Mouse (Mus musculus): Measurements from ENCODE around the gene Zrsr1. TPM values are rescaled to one million over a fixed set of nuclear protein-coding genes. Genes with fewer than 3 reads are reported as not detected.

Gene Zrsr1
- polyA plus RNA-seq, 1 experiment from 2014 or later, result 2.5 TPM

- Histone ChIP-seq H3K27me3 (replicated peaks) (no peaks in the 10 kb centered on the region), H3K4me3 (replicated peaks) (no peak overlapping the region), H3K4me2 (no peak overlapping the region), H3K4me1 (no peaks in the 10 kb centered on the region), H3K36me3 (no peaks in the 10 kb centered on the region), H3K9me3 (no peaks in the 10 kb centered on the region), H3K27ac (no peak overlapping the region), H3K9ac (no peak overlapping the region)
- 93% methylated on average over 4 of the region's 4 CpGs for WGBS
- ATAC-seq (ENCODE audit: insufficient read depth, low FRiP score, low read depth), result no peak
Measured at GRCm38 (mm10) chr11:23017943-23018342, 46.1 kb downstream of the Zrsr1 start.

GRCm38 (mm10) chr11:23020116-23020770, 48.4 kb downstream of the Zrsr1 start:
- no peak overlapping the region for H3K4me2 ChIP-seq
- no peak overlapping the region for H3K27ac ChIP-seq
- 74% methylated on average over 24 of the region's 24 CpGs for WGBS
- H3K36me3 ChIP-seq, result no peaks in the 10 kb centered on the region
- H3K27me3 ChIP-seq (replicated peaks), result no peaks in the 10 kb centered on the region
- no peak overlapping the region for H3K9ac ChIP-seq
- ATAC-seq (ENCODE audit: insufficient read depth, low FRiP score, low read depth), result no peak
- H3K4me1 ChIP-seq, result no peaks in the 10 kb centered on the region
- no peaks in the 10 kb centered on the region for H3K9me3 ChIP-seq
- H3K4me3 ChIP-seq (replicated peaks), result no peak overlapping the region

- H3K9me3 ChIP-seq, result no peaks in the 10 kb centered on the region
- H3K9ac ChIP-seq, result no peak overlapping the region
Measured at GRCm38 (mm10) chr11:23020841-23021240, 49.0 kb downstream of the Zrsr1 start.

DNA sequence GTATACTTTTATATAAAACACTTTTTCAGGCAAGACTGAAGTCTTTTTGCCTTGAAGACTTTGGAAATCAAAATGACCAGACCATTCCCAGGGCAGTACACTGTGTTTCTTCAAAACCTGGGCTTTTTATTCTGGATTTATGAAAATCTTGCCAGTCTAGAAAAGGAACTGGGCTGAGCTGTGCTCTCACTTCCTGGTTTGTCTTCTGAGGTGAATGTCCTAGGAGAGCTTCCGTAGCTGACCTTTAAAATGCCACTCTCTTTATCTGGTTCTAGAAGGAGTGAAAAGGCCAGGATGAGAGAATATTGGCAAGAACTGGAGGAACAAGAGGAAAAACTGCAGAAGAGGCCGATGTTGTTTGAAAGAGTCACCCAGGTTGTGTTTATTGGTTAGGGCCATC, 51.4 kb downstream of the Zrsr1 start:
- WGBS, result 86% methylated on average over 2 of the region's 2 CpGs
- H3K4me2 ChIP-seq, result no peak overlapping the region
- ATAC-seq (ENCODE audit: insufficient read depth, low FRiP score, low read depth), result no peak
- H3K27ac ChIP-seq, result no peak overlapping the region
- H3K36me3 ChIP-seq, result no peaks in the 10 kb centered on the region
- H3K9ac ChIP-seq, result no peak overlapping the region
- H3K27me3 ChIP-seq (replicated peaks), result no peaks in the 10 kb centered on the region
- H3K4me3 ChIP-seq (replicated peaks), result no peak overlapping the region
- H3K4me1 ChIP-seq, result no peaks in the 10 kb centered on the region
- no peaks in the 10 kb centered on the region for H3K9me3 ChIP-seq

More at GRCm38 (mm10) chr11:23020841-23021240, 49.0 kb downstream of the Zrsr1 start:
- no peak for ATAC-seq (ENCODE audit: insufficient read depth, low FRiP score, low read depth)
- H3K4me3 ChIP-seq (replicated peaks), result no peak overlapping the region
- no peak overlapping the region for H3K4me2 ChIP-seq
- H3K4me1 ChIP-seq, result no peaks in the 10 kb centered on the region
- WGBS, result 91% methylated on average over 14 of the region's 14 CpGs
- H3K27ac ChIP-seq, result no peak overlapping the region
- H3K36me3 ChIP-seq, result no peaks in the 10 kb centered on the region
- H3K27me3 ChIP-seq (replicated peaks), result no peaks in the 10 kb centered on the region

DNA sequence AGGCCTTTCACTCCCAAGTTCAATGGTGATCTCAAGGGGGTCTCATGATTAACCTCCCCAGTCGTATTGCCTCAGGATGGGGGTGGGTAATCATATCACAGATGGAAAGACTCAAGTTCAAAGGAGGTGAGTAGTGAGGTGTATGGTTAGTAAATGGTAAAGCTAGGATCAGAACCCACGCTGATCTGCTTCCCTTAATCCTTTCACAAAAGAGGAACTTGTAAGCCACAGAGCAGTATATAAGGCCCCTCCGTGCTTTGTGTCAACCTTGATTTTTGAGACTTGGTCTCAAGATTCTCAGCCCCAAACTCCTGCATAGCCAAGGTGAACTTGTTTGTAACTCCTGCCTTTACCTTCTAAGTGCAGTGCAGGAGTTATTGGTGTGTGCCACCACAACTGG, 52.4 kb downstream of the Zrsr1 start:
- Histone ChIP-seq H3K27ac (no peak overlapping the region), H3K4me1 (no peaks in the 10 kb centered on the region), H3K4me3 (replicated peaks) (no peak overlapping the region), H3K36me3 (no peaks in the 10 kb centered on the region), H3K27me3 (replicated peaks) (no peaks in the 10 kb centered on the region), H3K9me3 (no peaks in the 10 kb centered on the region), H3K4me2 (no peak overlapping the region), H3K9ac (no peak overlapping the region)
- ATAC-seq (ENCODE audit: insufficient read depth, low FRiP score, low read depth), result no peak
- WGBS, result 72% methylated on average over 3 of the region's 3 CpGs

Other genes with a start within 250 kb of the Zrsr1 start
- gene B3gnt2, start 111.0 kb upstream of the Zrsr1 start, polyA plus RNA-seq (2015; fragmentation: Nextera tagmentation; extraction: Ambion mirVana), result 11.8 and 13.6 TPM in 2 replicates
- gene Gm28048, start 10.1 kb downstream of the Zrsr1 start, polyA plus RNA-seq (2015; fragmentation: Nextera tagmentation; extraction: Ambion mirVana), result 12.1 and 15.0 TPM in 2 replicates
- 368 and 394 TPM in 2 replicates for gene Commd1, start 10.4 kb downstream of the Zrsr1 start, polyA plus RNA-seq (2015; fragmentation: Nextera tagmentation; extraction: Ambion mirVana)
- gene Cct4, start 18.5 kb downstream of the Zrsr1 start, polyA plus RNA-seq (2015; fragmentation: Nextera tagmentation; extraction: Ambion mirVana), result 248 and 251 TPM in 2 replicates
- 2.7 and 4.0 TPM in 2 replicates for gene Fam161a, start 35.5 kb downstream of the Zrsr1 start, polyA plus RNA-seq (2015; fragmentation: Nextera tagmentation; extraction: Ambion mirVana)